32 mouse cellular contexts compared by ENCODE assay signal in the genomic region with DNA sequence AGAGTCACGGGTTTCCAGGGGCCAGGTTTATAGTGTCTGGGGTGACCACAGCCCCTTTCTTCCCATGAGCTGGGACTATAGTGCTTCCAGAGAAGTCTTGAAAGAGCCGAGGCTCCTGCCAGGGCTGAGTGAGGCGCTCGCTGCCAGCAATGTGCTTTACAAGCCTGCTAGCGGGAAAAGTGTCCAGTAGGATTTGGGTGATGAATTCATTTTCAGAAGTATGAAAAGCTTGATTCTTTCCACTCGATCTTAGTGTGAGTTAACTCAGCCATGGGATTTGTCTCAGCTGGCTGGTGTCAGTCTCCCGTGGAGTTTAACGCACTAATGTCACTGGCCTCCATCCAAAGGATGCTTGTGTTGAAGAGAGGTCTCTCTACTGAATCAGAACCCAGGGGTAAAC. TPM values are rescaled to one million over a fixed set of nuclear protein-coding genes. Genes with fewer than 3 reads are reported as not detected.
A peak's percentile ranks its signal among the peaks of the same experiment; 100 is the strongest.
DNase-seq lines count a peak whose midpoint lies in the region; ATAC-seq and TF ChIP-seq lines count a peak whose summit lies in the region.
"Had no signal": no experiment of that assay in that cellular context is flagged by ENCODE, and none has a peak within 500 bp of the region (broad histone marks: within the 10 kb centered on the region; RNA-seq: fewer than 3 reads in every experiment).

No protein-coding gene starts in this region.

- H3K27me3 ChIP-seq in midbrain, postnatal 0 days (ENCODE audit: insufficient read depth, low read length) = no peaks in the 10 kb centered on the region
- no peaks in the 10 kb centered on the region for H3K27me3 ChIP-seq in midbrain, embryonic 13.5 days
- H3K27me3 ChIP-seq in embryonic facial prominence, embryonic 15.5 days = no peaks in the 10 kb centered on the region
- no peaks in the 10 kb centered on the region for H3K27me3 ChIP-seq in limb, embryonic 15.5 days
- H3K27me3 ChIP-seq in liver, postnatal 0 days (ENCODE audit: insufficient read depth, low read length) = no peaks in the 10 kb centered on the region
- H3K27me3 ChIP-seq: embryonic facial prominence, embryonic 12.5 days; kidney, embryonic 15.5 days; liver, embryonic 13.5 days; neural tube, embryonic 15.5 days had no signal

- TF ChIP-seq CTCF in midbrain, postnatal 0 days (IDR thresholded peaks at IDR 0.05) = no peak
- no peak for TF ChIP-seq CTCF in liver, postnatal 0 days (IDR thresholded peaks at IDR 0.05; ENCODE audit: low read depth)

- no peak overlapping the region for H3K27ac ChIP-seq in midbrain, postnatal 0 days (ENCODE audit: low read depth, low read length)
- H3K27ac ChIP-seq in midbrain, embryonic 13.5 days = no peak overlapping the region
- peak overlapping the region; percentile 58; the same call in 1 of the 2 replicates for H3K27ac ChIP-seq in embryonic facial prominence, embryonic 15.5 days (replicated peaks)
- H3K27ac ChIP-seq in limb, embryonic 15.5 days = peak overlapping the region; percentile 74
- H3K27ac ChIP-seq in liver, postnatal 0 days (ENCODE audit: low read depth) = no peak overlapping the region
- H3K27ac ChIP-seq: embryonic facial prominence, embryonic 12.5 days; kidney, embryonic 15.5 days; liver, embryonic 13.5 days; neural tube, embryonic 15.5 days; stomach, postnatal 0 days had no signal

- TF ChIP-seq EP300 in liver, postnatal 0 days (IDR thresholded peaks at IDR 0.05; ENCODE audit: low read depth) = no peak

- no peaks in the 10 kb centered on the region for H3K4me1 ChIP-seq in midbrain, postnatal 0 days (ENCODE audit: insufficient read depth, low read length)
- 0 out of 2 replicates have a peak, but pooled peaks cover 4% of the 10 kb centered on the region for H3K4me1 ChIP-seq in midbrain, embryonic 13.5 days (replicated peaks)
- peaks cover 10% of the 10 kb centered on the region for H3K4me1 ChIP-seq in embryonic facial prominence, embryonic 15.5 days
- peaks cover 18% of the 10 kb centered on the region for H3K4me1 ChIP-seq in limb, embryonic 15.5 days
- H3K4me1 ChIP-seq in liver, postnatal 0 days (ENCODE audit: insufficient read depth) = no peaks in the 10 kb centered on the region
- H3K4me1 ChIP-seq: kidney, embryonic 15.5 days; liver, embryonic 13.5 days had no signal

- no peak overlapping the region for H3K4me2 ChIP-seq in midbrain, postnatal 0 days (ENCODE audit: low read depth, low read length, poor library complexity, severe bottlenecking)
- no peak overlapping the region for H3K4me2 ChIP-seq in midbrain, embryonic 13.5 days (replicated peaks)
- H3K4me2 ChIP-seq in embryonic facial prominence, embryonic 15.5 days (replicated peaks) = no peak overlapping the region
- no peak overlapping the region for H3K4me2 ChIP-seq in limb, embryonic 15.5 days
- H3K4me2 ChIP-seq in liver, postnatal 0 days (ENCODE audit: low read depth, low read length) = no peak overlapping the region
- H3K4me2 ChIP-seq: embryonic facial prominence, embryonic 12.5 days; kidney, embryonic 15.5 days; liver, embryonic 13.5 days; lung, embryonic 14.5 days; neural tube, embryonic 15.5 days had no signal

- 0 out of 2 replicates have a peak, but pooled peaks cover 10% of the 10 kb centered on the region for H3K36me3 ChIP-seq in midbrain, postnatal 0 days (ENCODE audit: insufficient read depth, low read length)
- H3K36me3 ChIP-seq in midbrain, embryonic 13.5 days = no peaks in the 10 kb centered on the region
- peaks cover 5% of the 10 kb centered on the region; the same call in 1 of the 2 replicates for H3K36me3 ChIP-seq in embryonic facial prominence, embryonic 15.5 days
- H3K36me3 ChIP-seq in limb, embryonic 15.5 days = no peaks in the 10 kb centered on the region; the same call in 1 of the 2 replicates
- no peaks in the 10 kb centered on the region for H3K36me3 ChIP-seq in liver, postnatal 0 days (replicated peaks; ENCODE audit: insufficient read depth, low read length)
- H3K36me3 ChIP-seq: embryonic facial prominence, embryonic 12.5 days; liver, embryonic 13.5 days; neural tube, embryonic 15.5 days had no signal

- peak; percentile 28 for DNase-seq in heart, postnatal 4 days
- DNase-seq in heart, postnatal 10 days = no peak
- peak; percentile 54 for DNase-seq in midbrain, postnatal 0 days (ENCODE audit: low spot score)
- DNase-seq in thymus, postnatal 25 days = no peak
- no peak for DNase-seq in liver, postnatal 0 days
- DNase-seq: adrenal gland, postnatal 25 days; cerebellum, adult 11 months; cerebellum, adult 9-11 months; gastrocnemius, postnatal 25 days; heart, adult 18-20 months; heart, postnatal 36 days; kidney, postnatal 4 days; liver, embryonic 13.5 days; lung, embryonic 14.5 days; lung, postnatal 36 days; right cerebral cortex, postnatal 14 days had no signal

- ATAC-seq in midbrain, postnatal 0 days (ENCODE audit: low FRiP score) = no peak
- ATAC-seq in midbrain, embryonic 13.5 days = no peak
- ATAC-seq in embryonic facial prominence, embryonic 15.5 days (ENCODE audit: insufficient number of reproducible peaks, low FRiP score, low TSS enrichment, low read depth) = no peak
- ATAC-seq in limb, embryonic 15.5 days (ENCODE audit: insufficient number of reproducible peaks, low FRiP score, low TSS enrichment, low read depth) = peak; percentile 72; the same call in 1 of the 2 replicates
- ATAC-seq in liver, postnatal 0 days = no peak
- ATAC-seq: forebrain, embryonic 16.5 days; intestine, postnatal 0 days; midbrain, embryonic 16.5 days had no signal

- H3K4me3 ChIP-seq in midbrain, postnatal 0 days (ENCODE audit: low read depth, low read length) = no peak overlapping the region
- H3K4me3 ChIP-seq in midbrain, embryonic 13.5 days (replicated peaks) = no peak overlapping the region
- H3K4me3 ChIP-seq in embryonic facial prominence, embryonic 15.5 days (replicated peaks) = no peak overlapping the region
- no peak overlapping the region for H3K4me3 ChIP-seq in limb, embryonic 15.5 days
- H3K4me3 ChIP-seq in liver, postnatal 0 days (ENCODE audit: low read depth, low read length) = no peak overlapping the region
- H3K4me3 ChIP-seq: embryonic facial prominence, embryonic 12.5 days; kidney, embryonic 15.5 days; liver, embryonic 13.5 days; megakaryocyte, embryonic 14.5 days; neural tube, embryonic 15.5 days had no signal

- H3K9ac ChIP-seq in midbrain, postnatal 0 days (replicated peaks; ENCODE audit: low read length, poor library complexity, severe bottlenecking) = no peak overlapping the region
- H3K9ac ChIP-seq in midbrain, embryonic 13.5 days (replicated peaks) = no peak overlapping the region
- no peak overlapping the region for H3K9ac ChIP-seq in embryonic facial prominence, embryonic 15.5 days
- no peak overlapping the region for H3K9ac ChIP-seq in limb, embryonic 15.5 days
- no peak overlapping the region for H3K9ac ChIP-seq in liver, postnatal 0 days (replicated peaks)
- H3K9ac ChIP-seq: embryonic facial prominence, embryonic 12.5 days; kidney, embryonic 15.5 days; liver, embryonic 13.5 days; lung, embryonic 14.5 days; neural tube, embryonic 15.5 days had no signal

- 27% methylated on average over 8 of the region's 8 CpGs for WGBS in midbrain, postnatal 0 days
- 47% methylated on average over 8 of the region's 8 CpGs for WGBS in midbrain, embryonic 13.5 days
- WGBS in embryonic facial prominence, embryonic 15.5 days = 47% methylated on average over 8 of the region's 8 CpGs
- WGBS in limb, embryonic 15.5 days = 30% methylated on average over 8 of the region's 8 CpGs
- WGBS in liver, postnatal 0 days (ENCODE audit: insufficient replicate concordance) = 78% methylated on average over 8 of the region's 8 CpGs

- H3K9me3 ChIP-seq in midbrain, postnatal 0 days (ENCODE audit: low read length) = no peaks in the 10 kb centered on the region
- no peaks in the 10 kb centered on the region for H3K9me3 ChIP-seq in midbrain, embryonic 13.5 days
- no peaks in the 10 kb centered on the region for H3K9me3 ChIP-seq in embryonic facial prominence, embryonic 15.5 days (replicated peaks)
- no peaks in the 10 kb centered on the region for H3K9me3 ChIP-seq in limb, embryonic 15.5 days
- H3K9me3 ChIP-seq in liver, postnatal 0 days (ENCODE audit: low read length) = no peaks in the 10 kb centered on the region
- H3K9me3 ChIP-seq: embryonic facial prominence, embryonic 12.5 days; kidney, embryonic 15.5 days; liver, embryonic 13.5 days; megakaryocyte, embryonic 14.5 days; neural tube, embryonic 15.5 days had no signal

- intact Hi-C loops in heart, postnatal 10 days (cut with DNase I) = no loop called here

RNA-seq across cellular contexts. Expression of a gene that starts 10.0 kb away (rescaled TPM):
- total RNA-seq in heart, postnatal 4 days (2021) = 1 to 10 TPM; 3.8 to 4.3 TPM
- 1 to 10 TPM; 4.3 to 5.0 TPM for total RNA-seq in heart, postnatal 10 days (2021)
- 18.3 and 19.6 TPM in 2 replicates for total RNA-seq in midbrain, postnatal 0 days (2014; rRNA removed)
- 36.1 and 37.7 TPM in 2 replicates for polyA plus RNA-seq in midbrain, postnatal 0 days (2015; fragmentation: Nextera tagmentation; extraction: Ambion mirVana)
- polyA plus RNA-seq in midbrain, embryonic 13.5 days (2015; fragmentation: Nextera tagmentation; extraction: Ambion mirVana) = 33.3 and 35.9 TPM in 2 replicates
- polyA plus RNA-seq in embryonic facial prominence, embryonic 15.5 days (2015; fragmentation: Nextera tagmentation; extraction: Ambion mirVana) = 35.3 and 39.7 TPM in 2 replicates
- polyA plus RNA-seq in limb, embryonic 15.5 days (2015; fragmentation: Nextera tagmentation; extraction: Ambion mirVana) = 26.8 and 29.1 TPM in 2 replicates
- 2.4 and 3.4 TPM in 2 replicates for polyA plus RNA-seq in liver, postnatal 0 days (2015; fragmentation: Nextera tagmentation; extraction: Ambion mirVana)
- total RNA-seq: MEL had no signal

RNA-seq across cellular contexts. Expression of a gene that starts 39.8 kb away (rescaled TPM):
- not detected for total RNA-seq in heart, postnatal 4 days (2021)
- not detected for total RNA-seq in heart, postnatal 10 days (2021)
- total RNA-seq in midbrain, postnatal 0 days (2014; rRNA removed) = not detected in 2 replicates
- polyA plus RNA-seq in midbrain, postnatal 0 days (2015; fragmentation: Nextera tagmentation; extraction: Ambion mirVana) = 0.06 TPM in 1 of 2 replicates, not detected in the other
- polyA plus RNA-seq in midbrain, embryonic 13.5 days (2015; fragmentation: Nextera tagmentation; extraction: Ambion mirVana) = 0.11 TPM in 1 of 2 replicates, not detected in the other
- polyA plus RNA-seq in embryonic facial prominence, embryonic 15.5 days (2015; fragmentation: Nextera tagmentation; extraction: Ambion mirVana) = 0.13 and 0.16 TPM in 2 replicates
- 0.10 TPM in 1 of 2 replicates, not detected in the other for polyA plus RNA-seq in limb, embryonic 15.5 days (2015; fragmentation: Nextera tagmentation; extraction: Ambion mirVana)
- polyA plus RNA-seq in liver, postnatal 0 days (2015; fragmentation: Nextera tagmentation; extraction: Ambion mirVana) = 5.6 and 7.4 TPM in 2 replicates
- total RNA-seq: gastrocnemius, postnatal 25 days; heart, adult 18-20 months; heart, postnatal 36 days; left cerebral cortex, postnatal 36 days; MEL had no signal
- polyA plus RNA-seq: C2C12; forebrain, embryonic 16.5 days; heart, embryonic 14.5 days had no signal

RNA-seq across cellular contexts. Expression of a gene that starts 46.5 kb away (rescaled TPM):
- not detected for total RNA-seq in heart, postnatal 4 days (2021)
- total RNA-seq in heart, postnatal 10 days (2021) = not detected
- 2.9 and 3.0 TPM in 2 replicates for total RNA-seq in midbrain, postnatal 0 days (2014; rRNA removed)
- 1.2 and 1.3 TPM in 2 replicates for polyA plus RNA-seq in midbrain, postnatal 0 days (2015; fragmentation: Nextera tagmentation; extraction: Ambion mirVana)
- 1.1 and 3.0 TPM in 2 replicates for polyA plus RNA-seq in midbrain, embryonic 13.5 days (2015; fragmentation: Nextera tagmentation; extraction: Ambion mirVana)
- polyA plus RNA-seq in embryonic facial prominence, embryonic 15.5 days (2015; fragmentation: Nextera tagmentation; extraction: Ambion mirVana) = 2.2 and 2.8 TPM in 2 replicates
- polyA plus RNA-seq in limb, embryonic 15.5 days (2015; fragmentation: Nextera tagmentation; extraction: Ambion mirVana) = 1.8 and 1.9 TPM in 2 replicates
- polyA plus RNA-seq in liver, postnatal 0 days (2015; fragmentation: Nextera tagmentation; extraction: Ambion mirVana) = 9.3 and 12.7 TPM in 2 replicates
- total RNA-seq: gastrocnemius, postnatal 25 days; heart, adult 18-20 months; heart, postnatal 36 days; left cerebral cortex, adult 18-20 months; MEL had no signal
- polyA plus RNA-seq: C2C12 had no signal

Comparison
In these comparisons a context has a peak if more than half of its experiments do, and no peak if none do; other contexts are left out.
1. DNase-seq: peak in heart, postnatal 4 days (single experiment) and midbrain, postnatal 0 days (single experiment); none in heart, postnatal 10 days (0 of 2), thymus, postnatal 25 days (single experiment) and liver, postnatal 0 days (single experiment).
2. H3K27ac ChIP-seq: peak in embryonic facial prominence, embryonic 15.5 days (single experiment) and limb, embryonic 15.5 days (single experiment); none in midbrain, postnatal 0 days (single experiment), midbrain, embryonic 13.5 days (single experiment) and liver, postnatal 0 days (single experiment).